Mouse (Mus musculus): ENCODE results near the gene Rilpl1. TPM values are rescaled to one million over a fixed set of nuclear protein-coding genes. Genes with fewer than 3 reads are reported as not detected.
"Not testable (repeated sequence)": the region's sequence is repeated elsewhere in the genome, so short reads cannot be mapped to it uniquely, and the experiment has no call there.

Gene Rilpl1
- total RNA-seq, 1 experiment = 10.1 TPM

DNA sequence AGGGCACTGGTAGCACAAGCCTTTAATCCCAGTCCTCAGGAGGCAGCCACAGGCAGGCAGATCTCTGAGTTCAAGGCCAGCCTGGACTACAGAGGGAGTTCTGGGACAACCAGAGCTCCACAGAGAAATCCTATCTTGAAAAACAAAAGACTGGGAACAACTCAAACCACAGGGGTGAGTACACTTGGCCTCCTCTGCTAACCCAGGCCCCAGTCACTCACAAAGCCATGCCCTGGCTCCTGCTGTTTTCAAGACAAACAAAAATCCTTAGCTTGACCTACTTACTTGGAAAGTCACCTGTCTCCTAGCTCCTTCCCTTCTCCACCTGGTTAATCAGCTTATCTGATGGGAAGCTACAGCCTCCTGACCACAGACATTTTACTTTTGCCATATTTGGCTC is 66.3 kb downstream of the Rilpl1 start:
- in situ Hi-C loops (cut with MboI; ENCODE audit: low sequenced_read_pairs in 2 of 2, unreplicated experiment in 2 of 2) = no loop called here
- Histone ChIP-seq H3K9me3 (ENCODE audit: control insufficient read depth, insufficient read depth, low read depth, low read length) (no peaks in the 10 kb centered on the region), H3K9ac (ENCODE audit: insufficient read depth, low read depth, low read length, poor library complexity, severe bottlenecking) (no peak overlapping the region), H3K27ac (ENCODE audit: insufficient read depth, low read depth, low read length, poor library complexity, severe bottlenecking) (no peak overlapping the region), H3K4me1 (ENCODE audit: control insufficient read depth in 2 of 2, insufficient read depth in 2 of 2, low read length in 2 of 2, poor library complexity in 1 of 2) (peaks cover 0 to 2% of the 10 kb centered on the region in 2 experiments; a peak in 1 of 4 replicates), H3K4me3 (ENCODE audit: insufficient read depth in 1 of 2, low read depth in 1 of 2, low read length in 2 of 2, poor library complexity in 1 of 2, severe bottlenecking in 1 of 2) (no peak overlapping the region), H3K36me3 (ENCODE audit: control insufficient read depth, insufficient read depth, low read length, poor library complexity, severe bottlenecking) (peaks cover 20% of the 10 kb centered on the region)
- DNase-seq (ENCODE audit: low read depth, low spot score) = no peak
- TF ChIP-seq ZNF384 (IDR thresholded peaks at IDR 0.05; ENCODE audit: low read depth, low read length) (no peak), CHD2 (IDR thresholded peaks at IDR 0.05; ENCODE audit: low read depth, low read length) (no peak), HCFC1 (IDR thresholded peaks at IDR 0.05; ENCODE audit: borderline replicate concordance, insufficient read depth, low read length) (no peak), ZC3H11A (IDR thresholded peaks at IDR 0.05; ENCODE audit: borderline replicate concordance, low read depth, low read length) (no peak), MAFK (IDR thresholded peaks at IDR 0.05; ENCODE audit: insufficient read depth, low read depth, low read length) (no peak)

DNA sequence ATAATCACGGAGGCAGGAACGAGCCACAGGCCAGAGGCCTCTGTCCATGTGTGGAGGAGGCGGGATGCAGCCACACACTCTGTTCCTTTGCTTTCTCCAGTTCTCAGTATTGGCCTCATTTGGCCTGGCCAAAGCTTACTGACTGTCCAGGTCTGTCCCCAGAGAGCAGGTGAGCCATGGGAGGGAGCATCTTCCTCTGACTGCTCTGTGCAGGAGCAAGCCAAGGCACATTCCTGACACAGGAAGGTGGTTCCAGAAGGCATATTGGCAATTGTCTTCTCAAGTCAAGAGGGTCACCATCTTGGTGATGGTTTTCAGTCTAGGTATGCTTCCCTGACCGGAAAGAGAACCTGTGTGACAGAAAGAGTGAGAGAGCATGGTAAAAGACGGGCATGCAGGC is 67.7 kb downstream of the Rilpl1 start:
- in situ Hi-C loops (cut with MboI; ENCODE audit: low sequenced_read_pairs in 2 of 2, unreplicated experiment in 2 of 2) = no loop called here
- H3K9ac ChIP-seq (ENCODE audit: insufficient read depth, low read depth, low read length, poor library complexity, severe bottlenecking) = no peak overlapping the region

DNA sequence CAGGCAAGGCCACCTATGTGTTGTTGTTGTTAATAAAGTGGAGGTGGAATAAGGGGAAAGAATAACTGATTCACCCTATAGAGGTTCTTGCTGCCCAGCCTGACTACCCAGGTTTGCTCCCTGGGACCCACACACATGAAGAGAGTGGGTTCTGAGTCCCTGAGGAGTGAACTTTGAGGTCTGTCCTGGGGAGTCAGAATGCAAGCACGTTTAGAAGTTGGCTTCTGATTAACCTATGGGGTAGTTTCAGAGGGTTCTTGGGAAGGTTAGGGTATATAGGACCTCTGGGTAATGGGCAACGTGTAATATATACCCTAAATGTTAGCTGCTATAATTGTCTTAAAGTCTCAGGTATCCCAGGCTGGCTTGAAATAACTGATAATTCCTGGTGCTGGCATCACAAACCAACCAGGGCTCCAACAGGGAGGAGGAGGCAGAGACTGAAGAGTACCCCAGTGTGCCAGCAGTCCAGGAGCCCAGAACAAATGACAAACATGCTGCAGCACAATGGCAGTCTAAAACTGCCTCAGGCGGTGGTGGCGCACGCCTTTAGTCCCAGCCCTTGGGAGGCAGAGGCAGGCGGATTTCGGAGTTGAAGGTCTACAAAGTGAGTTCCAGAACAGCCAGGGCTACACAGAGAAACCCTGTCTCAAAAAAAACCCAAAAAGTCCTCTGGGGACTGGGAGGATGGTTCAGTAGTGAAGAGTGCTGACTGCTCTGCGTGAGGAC is 68.7 kb downstream of the Rilpl1 start:
- peaks cover 0 to 2% of the 10 kb centered on the region in 2 experiments; a peak in 1 of 4 replicates for H3K4me1 ChIP-seq (ENCODE audit: control insufficient read depth in 2 of 2, insufficient read depth in 2 of 2, low read length in 2 of 2, poor library complexity in 1 of 2)
- no peak overlapping the region for H3K9ac ChIP-seq (ENCODE audit: insufficient read depth, low read depth, low read length, poor library complexity, severe bottlenecking)
- TF ChIP-seq ZC3H11A (IDR thresholded peaks at IDR 0.05; ENCODE audit: borderline replicate concordance, low read depth, low read length) = no peak
- no peak for TF ChIP-seq ZNF384 (IDR thresholded peaks at IDR 0.05; ENCODE audit: low read depth, low read length)
- TF ChIP-seq MAFK (IDR thresholded peaks at IDR 0.05; ENCODE audit: insufficient read depth, low read depth, low read length) = no peak
- no peak; the same call in 1 of the 2 replicates for TF ChIP-seq CHD2 (IDR thresholded peaks at IDR 0.05; ENCODE audit: low read depth, low read length)
- no peak for TF ChIP-seq HCFC1 (IDR thresholded peaks at IDR 0.05; ENCODE audit: borderline replicate concordance, insufficient read depth, low read length)
- no peaks in the 10 kb centered on the region for H3K9me3 ChIP-seq (ENCODE audit: control insufficient read depth, insufficient read depth, low read depth, low read length)
- H3K36me3 ChIP-seq (ENCODE audit: control insufficient read depth, insufficient read depth, low read length, poor library complexity, severe bottlenecking) = peaks cover 36% of the 10 kb centered on the region
- in situ Hi-C loops (cut with MboI; ENCODE audit: low sequenced_read_pairs in 2 of 2, unreplicated experiment in 2 of 2) = no loop called here
- no peak for DNase-seq (ENCODE audit: low read depth, low spot score)
- H3K27ac ChIP-seq (ENCODE audit: insufficient read depth, low read depth, low read length, poor library complexity, severe bottlenecking) = no peak overlapping the region
- H3K4me3 ChIP-seq (ENCODE audit: insufficient read depth in 1 of 2, low read depth in 1 of 2, low read length in 2 of 2, poor library complexity in 1 of 2, severe bottlenecking in 1 of 2) = no peak overlapping the region

More for the DNA sequence above, 67.7 kb downstream of the Rilpl1 start:
- no peak overlapping the region for H3K27ac ChIP-seq (ENCODE audit: insufficient read depth, low read depth, low read length, poor library complexity, severe bottlenecking)
- no peak for DNase-seq (ENCODE audit: low read depth, low spot score)
- no peak overlapping the region for H3K4me3 ChIP-seq (ENCODE audit: insufficient read depth in 1 of 2, low read depth in 1 of 2, low read length in 2 of 2, poor library complexity in 1 of 2, severe bottlenecking in 1 of 2)
- H3K4me1 ChIP-seq (ENCODE audit: control insufficient read depth in 2 of 2, insufficient read depth in 2 of 2, low read length in 2 of 2, poor library complexity in 1 of 2) = peaks cover 0 to 2% of the 10 kb centered on the region in 2 experiments; a peak in 1 of 4 replicates
- peaks cover 29% of the 10 kb centered on the region for H3K36me3 ChIP-seq (ENCODE audit: control insufficient read depth, insufficient read depth, low read length, poor library complexity, severe bottlenecking)
- TF ChIP-seq ZC3H11A (IDR thresholded peaks at IDR 0.05; ENCODE audit: borderline replicate concordance, low read depth, low read length) (no peak), HCFC1 (IDR thresholded peaks at IDR 0.05; ENCODE audit: borderline replicate concordance, insufficient read depth, low read length) (no peak), CHD2 (IDR thresholded peaks at IDR 0.05; ENCODE audit: low read depth, low read length) (no peak), MAFK (IDR thresholded peaks at IDR 0.05; ENCODE audit: insufficient read depth, low read depth, low read length) (no peak), ZNF384 (IDR thresholded peaks at IDR 0.05; ENCODE audit: low read depth, low read length) (no peak)
- no peaks in the 10 kb centered on the region for H3K9me3 ChIP-seq (ENCODE audit: control insufficient read depth, insufficient read depth, low read depth, low read length)

GRCm38 (mm10) chr5:124460922-124461321 is 70.3 kb downstream of the Rilpl1 start:
- peaks cover 46% of the 10 kb centered on the region for H3K36me3 ChIP-seq (ENCODE audit: control insufficient read depth, insufficient read depth, low read length, poor library complexity, severe bottlenecking)
- H3K9me3 ChIP-seq (ENCODE audit: control insufficient read depth, insufficient read depth, low read depth, low read length); H3K4me3 ChIP-seq (ENCODE audit: insufficient read depth in 1 of 2, low read depth in 1 of 2, low read length in 2 of 2, poor library complexity in 1 of 2, severe bottlenecking in 1 of 2); H3K27ac ChIP-seq (ENCODE audit: insufficient read depth, low read depth, low read length, poor library complexity, severe bottlenecking); in situ Hi-C loops (cut with MboI; ENCODE audit: low sequenced_read_pairs in 2 of 2, unreplicated experiment in 2 of 2); H3K9ac ChIP-seq (ENCODE audit: insufficient read depth, low read depth, low read length, poor library complexity, severe bottlenecking); DNase-seq (ENCODE audit: low read depth, low spot score); H3K4me1 ChIP-seq (ENCODE audit: control insufficient read depth in 2 of 2, insufficient read depth in 2 of 2, low read length in 2 of 2, poor library complexity in 1 of 2): not testable (repeated sequence)

DNA sequence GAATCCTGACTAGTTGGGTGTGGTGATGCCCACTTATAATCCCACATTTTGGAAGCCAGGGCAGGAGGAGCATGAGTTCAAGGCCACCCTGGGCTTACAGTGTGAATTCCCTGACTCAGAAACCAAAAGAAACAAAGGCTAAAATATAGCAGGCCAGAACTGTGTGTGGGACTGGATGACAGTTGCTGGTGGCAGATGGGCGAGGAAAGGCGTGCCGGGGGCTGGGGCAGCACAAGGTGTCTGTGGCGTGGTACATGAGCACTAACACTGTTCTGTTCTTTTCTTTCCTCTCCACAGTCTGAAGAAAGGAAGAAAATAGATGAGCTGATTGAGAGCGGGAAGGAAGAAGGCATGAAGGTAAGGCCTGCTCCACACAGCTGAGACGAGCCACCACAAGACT is 74.4 kb downstream of the Rilpl1 start:
- H3K27ac ChIP-seq (ENCODE audit: insufficient read depth, low read depth, low read length, poor library complexity, severe bottlenecking) = no peak overlapping the region
- no peak overlapping the region for H3K9ac ChIP-seq (ENCODE audit: insufficient read depth, low read depth, low read length, poor library complexity, severe bottlenecking)
- H3K4me1 ChIP-seq (ENCODE audit: control insufficient read depth in 2 of 2, insufficient read depth in 2 of 2, low read length in 2 of 2, poor library complexity in 1 of 2) = peaks cover 2 to 12% of the 10 kb centered on the region in 2 experiments; a peak in 2 of 4 replicates
- TF ChIP-seq CHD2 (IDR thresholded peaks at IDR 0.05; ENCODE audit: low read depth, low read length) = no peak
- no peak for TF ChIP-seq HCFC1 (IDR thresholded peaks at IDR 0.05; ENCODE audit: borderline replicate concordance, insufficient read depth, low read length)
- TF ChIP-seq ZC3H11A (IDR thresholded peaks at IDR 0.05; ENCODE audit: borderline replicate concordance, low read depth, low read length) = no peak
- TF ChIP-seq ZNF384 (IDR thresholded peaks at IDR 0.05; ENCODE audit: low read depth, low read length) = no peak
- TF ChIP-seq MAFK (IDR thresholded peaks at IDR 0.05; ENCODE audit: insufficient read depth, low read depth, low read length) = no peak
- no peak for DNase-seq (ENCODE audit: low read depth, low spot score)
- no peaks in the 10 kb centered on the region for H3K9me3 ChIP-seq (ENCODE audit: control insufficient read depth, insufficient read depth, low read depth, low read length)
- no peak overlapping the region for H3K4me3 ChIP-seq (ENCODE audit: insufficient read depth in 1 of 2, low read depth in 1 of 2, low read length in 2 of 2, poor library complexity in 1 of 2, severe bottlenecking in 1 of 2)
- H3K36me3 ChIP-seq (ENCODE audit: control insufficient read depth, insufficient read depth, low read length, poor library complexity, severe bottlenecking) = peaks cover 66% of the 10 kb centered on the region
- in situ Hi-C loops (cut with MboI; ENCODE audit: low sequenced_read_pairs in 2 of 2, unreplicated experiment in 2 of 2) = no loop called here
